Mouse (Mus musculus) MEL (cell line): ENCODE measurements at regions not wholly inside any gene's neighbourhood (a gene's known extent, or its start where the extent isn't known, plus 50 kb on each side); places are given as distances from the start of the nearest gene placed in this dataset.

ENCODE experiments used
- DNase-seq: peaks from one replicate; pipeline ENCODE4 v3.0.0; 2011; ENCODE audit warnings: low read depth, low spot score
- H3K27ac ChIP-seq: 2 replicates; pipeline ENCODE4 v1.5.1; 2012; ENCODE audit warnings: low read depth, mild to moderate bottlenecking, control low read depth, low read length, moderate library complexity; ENCODE audit not compliant: control insufficient read depth
- H3K27me3 ChIP-seq, 2 experiments: fragments of 150-350 bp in 1 of 2; sonication (generic) in 1 of 2; 2 replicates each; pipeline ENCODE4 v1.6.1; 2012; ENCODE audit warnings: low read length in 2 of 2, mild to moderate bottlenecking in 2 of 2, improper control_type of control experiment in 1 of 2, moderate library complexity in 1 of 2; ENCODE audit not compliant: insufficient read depth in 2 of 2, control insufficient read depth in 1 of 2
- H3K36me3 ChIP-seq, 2 experiments: 2 replicates each; pipeline ENCODE4 v1.6.1; 2012 to 2014; ENCODE audit warnings: low read length in 2 of 2, improper control_type of control experiment in 1 of 2, inconsistent platforms in 1 of 2, mild to moderate bottlenecking in 1 of 2; ENCODE audit not compliant: insufficient read depth in 2 of 2, control insufficient read depth in 1 of 2
- H3K4me1 ChIP-seq, 2 experiments: fragments of 150-350 bp in 1 of 2; sonication (generic) in 1 of 2; 2 replicates each; pipeline ENCODE4 v1.6.1; 2012; ENCODE audit warnings: low read length in 2 of 2, improper control_type of control experiment in 1 of 2, mild to moderate bottlenecking in 1 of 2; ENCODE audit not compliant: insufficient read depth in 2 of 2, control insufficient read depth in 1 of 2
- H3K4me3 ChIP-seq, 2 experiments: fragments of 150-350 bp in 1 of 2; sonication (generic) in 1 of 2; 2 replicates each; pipeline ENCODE4 v1.5.1; 2012; ENCODE audit warnings: low read depth in 2 of 2, low read length in 2 of 2, mild to moderate bottlenecking in 2 of 2, moderate library complexity in 2 of 2, control low read depth in 1 of 2, improper control_type of control experiment in 1 of 2; ENCODE audit not compliant: control insufficient read depth in 1 of 2, insufficient read depth in 1 of 2
- H3K79me2 ChIP-seq: 2 replicates; pipeline ENCODE4 v1.6.1; 2012; ENCODE audit warnings: mild to moderate bottlenecking, low read length, moderate library complexity; ENCODE audit not compliant: control insufficient read depth, poor library complexity, insufficient read depth
- H3K9ac ChIP-seq: 2 replicates; pipeline ENCODE4 v1.6.1; 2012; ENCODE audit warnings: low read depth, mild to moderate bottlenecking, control low read depth, low read length, moderate library complexity; ENCODE audit not compliant: control insufficient read depth, poor library complexity, severe bottlenecking
- H3K9me3 ChIP-seq: fragments of 150-350 bp; sonication (generic); replicated peaks from 2 replicates; pipeline ENCODE4 v1.6.1; 2012; ENCODE audit warnings: mild to moderate bottlenecking, low read length, improper control_type of control experiment, moderate library complexity; ENCODE audit not compliant: insufficient read depth
- E2F4 ChIP-seq: IDR thresholded peaks from 2 replicates; pipeline ENCODE4 v1.6.1; 2011; ENCODE audit warnings: low read depth, low read length, improper control_type of control experiment, borderline replicate concordance
- ELF1 ChIP-seq: IDR thresholded peaks from 2 replicates; pipeline ENCODE4 v1.6.1; 2014; ENCODE audit warnings: low read depth, mild to moderate bottlenecking, inconsistent platforms, low read length, improper control_type of control experiment, moderate library complexity
- EP300 ChIP-seq, 2 experiments: IDR thresholded peaks; 2 replicates each; pipeline ENCODE4 v1.6.1; 2011; ENCODE audit warnings: improper control_type of control experiment in 2 of 2, low read length in 2 of 2, low read depth in 1 of 2, mild to moderate bottlenecking in 1 of 2
- ETS1 ChIP-seq: IDR thresholded peaks from 2 replicates; pipeline ENCODE4 v1.6.1; 2012; ENCODE audit warnings: low read depth, mild to moderate bottlenecking, inconsistent platforms, low read length, improper control_type of control experiment, moderate library complexity
- GABPA ChIP-seq: IDR thresholded peaks from 2 replicates; pipeline ENCODE4 v1.6.1; 2012; ENCODE audit warnings: low read depth, mild to moderate bottlenecking, inconsistent platforms, low read length, improper control_type of control experiment, moderate library complexity
- GATA1 ChIP-seq: IDR thresholded peaks from 2 replicates; pipeline ENCODE4 v1.6.1; 2011; ENCODE audit warnings: low read depth, low read length, improper control_type of control experiment
- HCFC1 ChIP-seq: IDR thresholded peaks from 2 replicates; pipeline ENCODE4 v1.6.1; 2012; ENCODE audit warnings: low read depth, mild to moderate bottlenecking, inconsistent platforms, low read length, improper control_type of control experiment, moderate library complexity
- MAFK ChIP-seq: IDR thresholded peaks from 2 replicates; pipeline ENCODE4 v1.6.1; 2011; ENCODE audit warnings: low read depth, mild to moderate bottlenecking, low read length, improper control_type of control experiment, borderline replicate concordance
- MAX ChIP-seq: IDR thresholded peaks from 2 replicates; pipeline ENCODE4 v1.6.1; 2011; ENCODE audit warnings: low read length, improper control_type of control experiment
- MXI1 ChIP-seq: IDR thresholded peaks from 2 replicates; pipeline ENCODE4 v1.6.1; 2011; ENCODE audit warnings: mild to moderate bottlenecking, low read depth, low read length, improper control_type of control experiment
- MYC ChIP-seq: IDR thresholded peaks from 2 replicates; pipeline ENCODE4 v1.6.1; 2011; ENCODE audit warnings: low read depth, mild to moderate bottlenecking, low read length, improper control_type of control experiment, moderate library complexity
- NELFE ChIP-seq: IDR thresholded peaks from 2 replicates; pipeline ENCODE4 v1.6.1; 2011; ENCODE audit warnings: low read depth, low read length, improper control_type of control experiment
- RAD21 ChIP-seq: IDR thresholded peaks from 2 replicates; pipeline ENCODE4 v1.6.1; 2011; ENCODE audit warnings: mild to moderate bottlenecking, low read depth, low read length, improper control_type of control experiment
- RCOR1 ChIP-seq: IDR thresholded peaks from 2 replicates; pipeline ENCODE4 v1.6.1; 2012; ENCODE audit warnings: low read depth, mild to moderate bottlenecking, inconsistent platforms, low read length, improper control_type of control experiment
- SIN3A ChIP-seq: IDR thresholded peaks from 2 replicates; pipeline ENCODE4 v1.6.1; 2012; ENCODE audit warnings: low read length, improper control_type of control experiment, inconsistent platforms
- TBP ChIP-seq: IDR thresholded peaks from 2 replicates; pipeline ENCODE4 v1.8.0; 2011; ENCODE audit warnings: low read depth, low read length, improper control_type of control experiment
- TCF12 ChIP-seq: IDR thresholded peaks from 2 replicates; pipeline ENCODE4 v1.6.1; 2014; ENCODE audit warnings: low read depth, mild to moderate bottlenecking, inconsistent platforms, low read length, improper control_type of control experiment, moderate library complexity
- UBTF ChIP-seq: IDR thresholded peaks from 2 replicates; pipeline ENCODE4 v1.6.1; 2012; ENCODE audit warnings: low read depth, mild to moderate bottlenecking, inconsistent platforms, low read length, improper control_type of control experiment, moderate library complexity, borderline replicate concordance; ENCODE audit not compliant: insufficient read depth
- ZMIZ1 ChIP-seq: IDR thresholded peaks from 2 replicates; pipeline ENCODE4 v1.6.1; 2012; ENCODE audit warnings: low read depth, mild to moderate bottlenecking, inconsistent platforms, low read length, improper control_type of control experiment, moderate library complexity
- ZNF384 ChIP-seq: IDR thresholded peaks from 2 replicates; pipeline ENCODE4 v1.6.1; 2012; ENCODE audit warnings: low read depth, mild to moderate bottlenecking, inconsistent platforms, low read length, improper control_type of control experiment

DNA sequence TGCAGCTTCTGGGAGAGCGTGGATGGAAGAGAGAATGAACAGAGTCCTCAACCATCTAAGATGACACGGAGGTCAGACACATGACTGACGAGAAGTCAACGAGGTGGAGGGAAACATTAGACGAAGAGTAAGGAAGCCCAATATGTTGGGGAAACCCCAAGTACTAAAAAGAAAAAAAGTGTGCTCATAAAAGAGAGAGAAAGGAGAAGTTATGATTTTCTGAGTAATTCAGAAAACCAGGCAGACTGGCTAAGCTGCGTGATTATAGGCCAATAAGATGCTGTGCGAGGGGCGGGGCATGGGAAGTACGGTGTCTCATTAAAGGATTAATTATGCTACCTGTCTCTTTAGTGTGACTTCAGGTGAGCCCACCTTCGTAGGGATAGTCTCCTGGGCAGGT lies 88.6 kb upstream of the Tank start:
- DNase-seq, result no peak
- Histone ChIP-seq H3K4me1 (peaks cover 0 to 7% of the 10 kb centered on the region in 2 experiments; a peak in 1 of 4 replicates), H3K9ac (no peak overlapping the region), H3K36me3 (no peaks in the 10 kb centered on the region; a peak in 1 of 4 replicates), H3K27ac (no peak overlapping the region), H3K9me3 (no peaks in the 10 kb centered on the region), H3K79me2 (no peaks in the 10 kb centered on the region), H3K4me3 (no peak overlapping the region), H3K27me3 (no peaks in the 10 kb centered on the region)
- TF ChIP-seq RAD21 (no peak), HCFC1 (no peak), MXI1 (no peak), ZNF384 (no peak), GATA1 (no peak), SIN3A (no peak), ZMIZ1 (no peak), MAFK (no peak), EP300 (IDR thresholded peaks at IDR 0.05; ENCODE audit: low read depth in 1 of 2, low read length in 2 of 2) (no peak)

DNA sequence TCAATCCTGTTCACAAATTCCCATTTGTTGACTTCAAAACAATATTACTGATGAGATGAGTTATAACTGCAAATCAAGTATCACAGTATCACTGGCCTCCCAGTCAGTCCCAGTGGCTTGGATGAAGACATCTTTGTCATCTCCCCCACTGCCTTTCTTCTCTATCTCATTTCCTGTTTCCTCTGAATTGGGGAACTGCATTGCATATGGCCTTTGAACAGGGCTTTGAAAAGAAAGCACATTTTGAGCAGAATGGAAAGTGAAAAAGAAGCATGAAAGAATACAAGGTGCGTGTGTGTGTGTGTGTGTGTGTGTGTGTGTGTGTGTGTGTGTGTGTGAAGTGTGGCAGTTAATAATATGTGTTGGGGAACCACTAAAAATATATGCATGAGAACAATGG lies 94.6 kb upstream of the Tank start:
- H3K4me3 ChIP-seq, result no peak overlapping the region
- peaks cover 0 to 9% of the 10 kb centered on the region in 2 experiments; a peak in 3 of 4 replicates for H3K4me1 ChIP-seq
- no peaks in the 10 kb centered on the region for H3K9me3 ChIP-seq
- H3K79me2 ChIP-seq, result no peaks in the 10 kb centered on the region
- no peaks in the 10 kb centered on the region for H3K27me3 ChIP-seq
- H3K36me3 ChIP-seq, result peaks cover 0 to 12% of the 10 kb centered on the region in 2 experiments; a peak in 2 of 4 replicates
- peak; percentile 73 for DNase-seq
- no peak overlapping the region for H3K9ac ChIP-seq
- H3K27ac ChIP-seq, result peak overlapping the region; percentile 39; the same call in 1 of the 2 replicates
- no peak for TF ChIP-seq E2F4
- TF ChIP-seq UBTF, result no peak
- peak; percentile 80 to 85 for TF ChIP-seq EP300 (IDR thresholded peaks at IDR 0.05; ENCODE audit: low read depth in 1 of 2, low read length in 2 of 2)
- no peak for TF ChIP-seq ZMIZ1
- peak; percentile 54; the same call in 1 of the 2 replicates for TF ChIP-seq ELF1
- TF ChIP-seq TBP, result peak; percentile 39; the same call in 1 of the 2 replicates
- TF ChIP-seq MAX, result peak; percentile 65
- TF ChIP-seq RCOR1, result peak; percentile 63
- peak; percentile 83 for TF ChIP-seq GATA1
- no peak for TF ChIP-seq GABPA
- TF ChIP-seq ETS1, result peak; percentile 59
- TF ChIP-seq TCF12, result peak; percentile 59
- TF ChIP-seq NELFE, result no peak
- 0 out of 2 replicates have a peak, but pooled peaks have one; percentile 55 for TF ChIP-seq MYC
- TF ChIP-seq HCFC1, result peak; percentile 47; the same call in 1 of the 2 replicates
